Mouse (Mus musculus): ENCODE results near the gene Arhgap19.

DNA sequence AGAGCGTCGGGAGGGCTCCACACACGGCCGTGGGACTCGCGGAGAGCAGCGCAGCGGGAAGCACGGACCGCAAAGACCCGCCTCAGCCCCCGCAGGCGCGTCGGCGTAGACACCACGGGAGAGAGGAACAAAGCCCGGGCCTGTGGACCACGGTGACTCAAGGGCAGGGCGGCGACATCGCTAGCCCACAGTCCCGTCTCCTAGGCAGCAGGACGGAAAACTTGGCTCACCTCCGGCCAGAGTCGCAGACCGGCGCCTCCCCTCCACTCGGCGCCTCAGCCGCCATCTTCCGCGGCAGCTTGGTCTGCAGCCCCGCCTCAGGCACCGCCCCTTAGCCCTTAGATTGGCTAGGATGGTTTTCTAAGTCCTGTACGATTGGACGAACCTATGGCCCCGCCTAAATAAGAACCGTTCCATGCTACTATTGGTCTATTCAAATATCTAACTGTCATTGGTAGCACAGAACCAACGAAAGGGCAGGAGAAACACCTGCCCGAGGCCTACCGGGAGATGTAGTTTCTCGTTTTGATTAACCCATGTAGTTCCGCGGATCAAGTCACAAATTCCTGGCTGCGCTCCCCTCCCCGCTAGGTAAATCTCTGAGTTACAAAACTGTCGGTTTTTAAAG is at the start of gene Arhgap19:
- TF ChIP-seq KAT2A (IDR thresholded peaks at IDR 0.05; ENCODE audit: insufficient replicate concordance, low read length) (peak; percentile 91; the same call in 1 of the 2 replicates), CTCF (conservative IDR thresholded peaks at IDR 0.05 in 1 of 2, IDR thresholded peaks at IDR 0.05 in 1 of 2; ENCODE audit: low read depth in 2 of 2, low read length in 2 of 2) (no peak), ZKSCAN1 (IDR thresholded peaks at IDR 0.05; ENCODE audit: borderline replicate concordance, low read depth, low read length) (no peak)

All from CH12.LX (cell line).